Mouse (Mus musculus) small intestine, adult 2 months (tissue): ENCODE measurements around the gene Rspry1. TPM values are rescaled to one million over a fixed set of nuclear protein-coding genes. Genes with fewer than 3 reads are reported as not detected.

ENCODE experiments used
- H3K27ac ChIP-seq: fragments of 200-500 bp; 2 replicates; pipeline ENCODE4 v1.5.1; 2012; ENCODE audit warnings: low read depth, low read length, control low read depth, inconsistent platforms; ENCODE audit not compliant: insufficient read depth
- H3K27me3 ChIP-seq: fragments of 200-500 bp; 2 replicates; pipeline ENCODE4 v1.6.1; 2012; ENCODE audit warnings: mild to moderate bottlenecking, moderate library complexity, low read length, inconsistent platforms; ENCODE audit not compliant: control insufficient read depth, insufficient read depth
- H3K36me3 ChIP-seq: fragments of 200-500 bp; 2 replicates; pipeline ENCODE4 v1.6.1; 2012; ENCODE audit warnings: mild to moderate bottlenecking, low read length, control low read depth, inconsistent platforms; ENCODE audit not compliant: control insufficient read depth, insufficient read depth
- H3K4me1 ChIP-seq: fragments of 200-500 bp; 2 replicates; pipeline ENCODE4 v1.6.1; 2012; ENCODE audit warnings: low read length, inconsistent platforms, mixed read lengths; ENCODE audit not compliant: control insufficient read depth, insufficient read depth, insufficient read length
- H3K4me3 ChIP-seq: fragments of 200-500 bp; 2 replicates; pipeline ENCODE4 v1.5.1; 2012; ENCODE audit warnings: low read depth, mild to moderate bottlenecking, control low read depth, inconsistent platforms, low read length, moderate library complexity
- CTCF ChIP-seq: fragments of 200-500 bp; IDR thresholded peaks from 2 replicates; pipeline ENCODE4 v1.5.1; 2012; ENCODE audit warnings: low read depth, mild to moderate bottlenecking, control low read depth, inconsistent platforms, low read length, moderate library complexity, mixed read lengths; ENCODE audit not compliant: insufficient replicate concordance, insufficient read length; ENCODE audit errors: extremely low read depth
- POLR2A ChIP-seq: fragments of 200-500 bp; IDR thresholded peaks from 2 replicates; pipeline ENCODE4 v1.6.1; 2012; ENCODE audit warnings: low read depth, mild to moderate bottlenecking, control low read depth, inconsistent platforms, low read length, moderate library complexity
- WGBS: fragments of 180-500 bp; shearing (Covaris S2); methylation state at CpG from one replicate; pipeline ENCODE4 v1.1.7; 2018; 5-methylcytosine and 5-hydroxymethylcytosine counted together
- polyA plus RNA-seq: library from polyadenylated mRNA; depleted of rRNA; stranded (reverse); fragments of >200 nt; gene quantifications from 2 replicates; pipeline ENCODE4 v1.2.3, GENCODE M21; 2012

Rspry1 gene
- polyA plus RNA-seq, 1 experiment: 3.5 TPM

GRCm38 (mm10) chr8:94604030-94604429 lies 2.3 kb downstream of the Rspry1 start:
- TF ChIP-seq CTCF (no peak), POLR2A (no peak)
- no peak overlapping the region for H3K27ac ChIP-seq
- WGBS: 76% methylated on average over 2 of the region's 2 CpGs
- H3K36me3 ChIP-seq: no peaks in the 10 kb centered on the region
- peaks cover 3% of the 10 kb centered on the region; the same call in 1 of the 2 replicates for H3K4me1 ChIP-seq
- no peak overlapping the region for H3K4me3 ChIP-seq
- no peaks in the 10 kb centered on the region for H3K27me3 ChIP-seq

- Histone ChIP-seq H3K36me3 (no peaks in the 10 kb centered on the region), H3K4me1 (no peaks in the 10 kb centered on the region), H3K27me3 (no peaks in the 10 kb centered on the region), H3K4me3 (no peak overlapping the region), H3K27ac (no peak overlapping the region)
- TF ChIP-seq POLR2A (no peak), CTCF (peak; percentile 17; the same call in 1 of the 2 replicates)
- 94% methylated on average over 5 of the region's 5 CpGs for WGBS
Observed at GRCm38 (mm10) chr8:94607064-94607463, 5.3 kb downstream of the Rspry1 start.

DNA sequence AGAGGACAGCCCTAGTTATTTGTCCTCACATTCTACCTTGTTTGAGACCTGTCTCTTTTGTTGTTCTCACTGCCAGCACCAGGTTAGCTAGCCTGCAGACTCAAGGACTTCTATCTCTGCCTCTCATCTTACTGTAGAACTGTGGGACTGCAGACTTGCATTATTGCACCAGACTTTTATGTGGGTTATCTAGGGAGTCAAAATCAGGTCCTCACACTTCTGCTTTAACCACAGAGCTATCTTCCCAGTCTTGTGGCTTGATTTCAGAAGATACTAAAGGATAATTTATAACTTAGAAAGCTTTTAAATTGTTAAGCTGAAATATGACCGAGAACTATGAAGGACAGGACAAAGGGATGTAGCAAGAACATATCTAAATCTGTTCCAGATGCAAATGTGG lies 23.1 kb downstream of the Rspry1 start:
- no peaks in the 10 kb centered on the region for H3K4me1 ChIP-seq
- H3K27ac ChIP-seq: no peak overlapping the region
- H3K4me3 ChIP-seq: no peak overlapping the region
- TF ChIP-seq CTCF (no peak), POLR2A (no peak)
- peaks cover 16% of the 10 kb centered on the region for H3K36me3 ChIP-seq
- no peaks in the 10 kb centered on the region for H3K27me3 ChIP-seq
- WGBS: 92% methylated on average over 1 of the region's 1 CpGs

DNA sequence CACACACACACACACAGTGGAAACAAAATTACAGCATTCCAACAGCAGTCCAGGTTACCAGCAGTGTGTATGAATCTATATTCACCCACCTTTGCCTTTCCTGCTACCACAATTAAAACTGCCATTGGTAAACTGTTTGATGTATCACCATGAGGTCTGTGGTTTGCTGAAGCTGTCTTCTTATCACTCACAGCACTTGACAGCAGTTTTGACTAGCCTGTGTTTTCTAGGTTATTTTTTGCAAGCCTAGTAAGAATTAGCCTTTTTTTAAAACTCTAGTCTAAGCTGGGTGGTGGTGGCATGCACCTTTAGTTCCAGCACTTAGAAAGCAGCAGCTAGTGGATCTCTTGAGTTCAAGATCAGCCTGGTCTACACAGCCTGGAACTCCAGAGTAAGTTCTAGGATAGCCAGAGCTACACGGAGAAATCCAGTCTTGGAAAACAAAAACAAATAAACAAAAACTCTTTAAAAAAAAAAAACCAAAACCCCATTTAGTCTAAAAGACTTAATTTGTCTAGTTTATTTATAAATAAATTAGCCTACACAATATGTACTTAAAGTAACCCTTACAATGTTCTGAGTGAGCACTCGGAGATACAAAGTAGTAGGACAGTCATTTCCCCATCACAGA lies 31.9 kb downstream of the Rspry1 start:
- 61% methylated on average over 2 of the region's 2 CpGs for WGBS
- Histone ChIP-seq H3K27ac (no peak overlapping the region), H3K4me3 (no peak overlapping the region), H3K4me1 (no peaks in the 10 kb centered on the region), H3K36me3 (peaks cover 53% of the 10 kb centered on the region), H3K27me3 (no peaks in the 10 kb centered on the region)
- TF ChIP-seq CTCF (no peak), POLR2A (no peak)

- no peak for TF ChIP-seq POLR2A
- TF ChIP-seq CTCF: no peak
- Histone ChIP-seq H3K27me3 (no peaks in the 10 kb centered on the region), H3K36me3 (peaks cover 55% of the 10 kb centered on the region), H3K4me3 (no peak overlapping the region), H3K27ac (no peak overlapping the region), H3K4me1 (no peaks in the 10 kb centered on the region)
Observed at GRCm38 (mm10) chr8:94634211-94634610, 32.5 kb downstream of the Rspry1 start.

DNA sequence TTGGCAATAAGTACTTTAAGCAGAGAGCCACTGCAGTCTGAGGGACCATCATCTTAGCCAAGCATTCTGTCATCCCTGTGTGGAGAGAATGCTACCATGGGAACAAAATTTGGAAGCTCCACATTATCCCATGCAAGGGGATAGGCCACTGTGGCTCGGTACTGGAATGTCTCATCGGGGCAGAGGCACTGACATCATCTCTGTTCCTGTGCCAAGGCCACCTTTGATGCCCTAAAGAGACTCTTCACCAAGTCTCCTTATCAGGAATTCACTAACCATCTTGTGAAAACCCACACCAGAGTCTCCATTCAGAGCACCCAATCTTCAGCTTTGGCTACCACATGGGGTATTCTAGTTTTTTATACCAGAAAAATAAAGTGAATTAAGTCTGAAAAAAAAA lies 39.4 kb downstream of the Rspry1 start:
- Histone ChIP-seq H3K27me3 (no peaks in the 10 kb centered on the region), H3K4me1 (no peaks in the 10 kb centered on the region), H3K27ac (no peak overlapping the region), H3K36me3 (peaks cover 56% of the 10 kb centered on the region), H3K4me3 (no peak overlapping the region)
- 82% methylated on average over 2 of the region's 2 CpGs for WGBS
- no peak for TF ChIP-seq CTCF
- TF ChIP-seq POLR2A: no peak

DNA sequence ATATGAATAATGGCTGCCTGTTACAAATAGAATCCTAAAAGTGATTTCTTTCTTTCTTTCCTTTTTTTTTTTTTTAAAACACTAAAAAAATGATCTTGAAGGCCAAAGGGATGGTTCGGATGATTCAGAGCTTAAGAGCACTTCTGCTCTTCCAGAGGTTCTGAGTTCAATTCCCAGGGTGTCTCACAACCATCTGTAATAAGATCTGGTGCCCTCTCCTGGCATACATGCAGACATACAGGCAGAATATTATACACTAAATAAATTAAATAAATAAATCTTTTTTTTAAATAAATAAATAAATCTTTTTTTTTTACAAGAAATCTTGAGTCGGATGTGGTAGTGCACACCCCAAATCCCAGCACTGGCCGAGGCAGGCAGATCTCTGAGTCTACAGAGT lies 40.2 kb downstream of the Rspry1 start:
- peaks cover 56% of the 10 kb centered on the region for H3K36me3 ChIP-seq

DNA sequence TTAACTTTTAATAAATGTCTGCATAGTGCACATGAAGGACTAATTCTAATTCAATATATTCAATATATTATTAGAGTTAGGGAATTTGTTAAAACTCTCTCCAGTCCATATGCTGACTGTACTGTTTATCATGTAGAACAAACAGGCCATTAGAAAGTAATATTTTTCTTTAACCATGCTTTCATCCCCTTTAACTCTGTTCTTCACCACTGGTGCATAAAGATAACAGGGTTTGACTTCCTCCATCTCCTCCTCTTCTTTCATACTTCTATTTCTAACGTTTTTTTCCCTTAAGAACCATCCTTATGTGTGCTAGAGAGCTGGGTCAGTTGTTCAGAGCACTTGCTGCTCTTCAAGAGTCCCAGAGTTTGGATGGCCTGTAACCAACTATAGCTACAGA lies 43.5 kb downstream of the Rspry1 start:
- Histone ChIP-seq H3K27me3 (no peaks in the 10 kb centered on the region), H3K4me1 (no peaks in the 10 kb centered on the region), H3K4me3 (no peak overlapping the region), H3K36me3 (peaks cover 52% of the 10 kb centered on the region), H3K27ac (no peak overlapping the region)
- WGBS: 67% methylated on average over 1 of the region's 1 CpGs
- no peak for TF ChIP-seq CTCF
- TF ChIP-seq POLR2A: no peak

More for the DNA sequence above, 40.2 kb downstream of the Rspry1 start:
- Histone ChIP-seq H3K27ac (no peak overlapping the region), H3K4me1 (no peaks in the 10 kb centered on the region), H3K4me3 (no peak overlapping the region), H3K27me3 (no peaks in the 10 kb centered on the region)
- WGBS: 92% methylated on average over 3 of the region's 3 CpGs
- TF ChIP-seq POLR2A (no peak), CTCF (no peak)
